Mouse (Mus musculus): Measurements from ENCODE around the gene Ndufs2. TPM values are rescaled to one million over a fixed set of nuclear protein-coding genes. Genes with fewer than 3 reads are reported as not detected.
A peak's percentile ranks its signal among the peaks of the same experiment; 100 is the strongest.

The Ndufs2 gene
- polyA plus RNA-seq, 1 experiment from 2014 or later, result 263 TPM

DNA sequence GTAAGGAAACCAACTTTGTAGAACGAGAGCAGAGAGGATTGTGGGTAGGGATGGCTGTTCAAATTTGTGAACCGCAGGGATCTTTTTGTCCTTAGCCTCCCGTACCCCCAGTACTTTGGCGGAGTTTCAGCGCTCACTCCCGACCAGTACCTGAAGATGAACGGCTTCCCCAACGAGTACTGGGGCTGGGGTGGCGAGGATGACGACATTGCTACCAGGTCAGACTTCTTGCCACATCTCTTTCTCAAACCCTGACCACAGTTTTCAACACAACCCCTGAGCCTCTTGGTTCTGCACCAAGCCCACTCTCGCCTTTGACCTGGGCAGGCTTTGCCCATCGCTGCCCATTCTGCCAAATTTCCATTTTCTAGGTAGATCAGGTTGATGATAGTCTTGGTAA, 23.0 kb upstream of the Ndufs2 start:
- Histone ChIP-seq H3K4me2 (replicated peaks; ENCODE audit: low read depth, low read length) (no peak overlapping the region), H3K36me3 (ENCODE audit: control insufficient read depth, insufficient read depth, low read length) (peaks cover 12% of the 10 kb centered on the region), H3K27ac (ENCODE audit: low read depth, low read length) (no peak overlapping the region), H3K9ac (ENCODE audit: low read depth, low read length) (no peak overlapping the region), H3K4me1 (replicated peaks; ENCODE audit: control insufficient read depth, insufficient read depth, low read length) (no peaks in the 10 kb centered on the region; the same call in 1 of the 2 replicates), H3K9me3 (ENCODE audit: control insufficient read depth, low read length) (no peaks in the 10 kb centered on the region), H3K4me3 (ENCODE audit: low read depth, low read length) (no peak overlapping the region), H3K27me3 (ENCODE audit: control insufficient read depth, insufficient read depth, low read length) (no peaks in the 10 kb centered on the region)
- DNase-seq (ENCODE audit: low spot score), result no peak
- whole genome bisulfite sequencing, result 93% methylated on average over 12 of the region's 12 CpGs
- ATAC-seq (ENCODE audit: low FRiP score), result no peak

DNA sequence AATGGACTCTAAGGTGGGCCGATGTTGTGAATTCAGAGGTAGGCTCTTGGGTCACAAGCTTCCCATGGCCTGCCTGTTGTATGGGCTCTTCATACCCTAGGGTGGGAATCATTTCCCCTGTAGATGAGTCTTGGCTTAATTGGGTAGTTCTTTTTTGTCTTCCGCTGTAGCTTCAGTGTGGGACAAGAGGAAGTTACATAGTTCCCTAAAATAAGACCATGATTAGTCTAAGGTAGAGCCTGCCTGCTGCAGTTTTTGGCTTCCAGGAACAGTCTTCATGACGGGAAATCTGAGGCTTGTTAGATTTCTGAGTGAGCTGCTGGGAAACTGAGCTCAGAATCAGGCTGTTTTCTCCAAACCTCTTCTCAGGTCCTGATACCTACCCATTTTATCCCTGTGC, 20.9 kb upstream of the Ndufs2 start:
- DNase-seq (ENCODE audit: low spot score), result no peak
- Histone ChIP-seq H3K4me3 (ENCODE audit: low read depth, low read length) (no peak overlapping the region), H3K36me3 (ENCODE audit: control insufficient read depth, insufficient read depth, low read length) (peaks cover 5% of the 10 kb centered on the region; the same call in 1 of the 2 replicates), H3K4me1 (replicated peaks; ENCODE audit: control insufficient read depth, insufficient read depth, low read length) (no peaks in the 10 kb centered on the region; the same call in 1 of the 2 replicates), H3K9ac (ENCODE audit: low read depth, low read length) (no peak overlapping the region), H3K27me3 (ENCODE audit: control insufficient read depth, insufficient read depth, low read length) (no peaks in the 10 kb centered on the region), H3K9me3 (ENCODE audit: control insufficient read depth, low read length) (no peaks in the 10 kb centered on the region), H3K4me2 (replicated peaks; ENCODE audit: low read depth, low read length) (no peak overlapping the region), H3K27ac (ENCODE audit: low read depth, low read length) (no peak overlapping the region)
- 92% methylated on average over 3 of the region's 3 CpGs for WGBS
- ATAC-seq (ENCODE audit: low FRiP score), result no peak

DNA sequence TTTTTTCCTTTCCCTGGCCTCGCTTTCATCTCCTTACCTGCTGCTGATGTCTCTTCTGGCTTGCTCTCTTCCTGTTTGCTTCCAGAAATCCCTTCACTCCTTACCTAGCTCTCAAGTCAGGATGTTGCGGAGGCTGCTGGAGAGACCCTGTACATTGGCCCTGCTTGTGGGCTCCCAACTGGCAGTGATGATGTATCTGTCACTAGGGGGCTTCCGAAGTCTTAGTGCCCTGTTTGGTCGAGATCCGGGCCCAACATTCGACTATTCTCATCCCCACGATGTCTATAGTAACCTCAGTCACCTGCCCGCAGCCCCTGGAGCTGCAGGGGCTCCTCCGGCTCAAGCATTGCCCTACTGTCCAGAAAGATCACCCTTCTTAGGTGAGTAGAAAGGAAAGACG, 20.4 kb upstream of the Ndufs2 start:
- no peak for DNase-seq (ENCODE audit: low spot score)
- 68% methylated on average over 10 of the region's 10 CpGs for whole genome bisulfite sequencing
- H3K4me2 ChIP-seq (replicated peaks; ENCODE audit: low read depth, low read length), result no peak overlapping the region
- no peak overlapping the region for H3K9ac ChIP-seq (ENCODE audit: low read depth, low read length)
- H3K27ac ChIP-seq (ENCODE audit: low read depth, low read length), result no peak overlapping the region
- no peak for ATAC-seq (ENCODE audit: low FRiP score)
- no peaks in the 10 kb centered on the region; the same call in 1 of the 2 replicates for H3K4me1 ChIP-seq (replicated peaks; ENCODE audit: control insufficient read depth, insufficient read depth, low read length)
- no peaks in the 10 kb centered on the region for H3K27me3 ChIP-seq (ENCODE audit: control insufficient read depth, insufficient read depth, low read length)
- H3K9me3 ChIP-seq (ENCODE audit: control insufficient read depth, low read length), result no peaks in the 10 kb centered on the region
- H3K36me3 ChIP-seq (ENCODE audit: control insufficient read depth, insufficient read depth, low read length), result peaks cover 5% of the 10 kb centered on the region; the same call in 1 of the 2 replicates
- no peak overlapping the region for H3K4me3 ChIP-seq (ENCODE audit: low read depth, low read length)

DNA sequence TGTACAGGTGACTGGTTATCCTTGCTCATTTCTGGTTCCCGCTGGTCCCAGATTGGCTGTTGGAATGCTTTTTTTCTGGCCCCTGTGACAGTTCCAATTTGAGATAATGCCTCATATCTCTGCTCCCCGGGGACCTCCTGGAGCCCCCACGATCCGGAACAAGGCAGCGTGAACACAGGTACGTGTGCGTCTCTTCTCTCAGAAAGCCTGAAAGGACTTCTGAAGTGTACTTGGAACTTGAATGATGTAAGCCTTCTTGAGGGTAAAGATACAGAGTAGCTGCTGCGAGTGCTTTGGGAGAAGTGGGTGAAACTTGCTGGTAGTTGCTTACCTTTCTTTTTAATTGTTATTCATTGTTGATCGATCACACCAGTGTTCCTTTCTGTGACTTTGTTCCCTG, 20.0 kb upstream of the Ndufs2 start:
- Histone ChIP-seq H3K4me1 (replicated peaks; ENCODE audit: control insufficient read depth, insufficient read depth, low read length) (no peaks in the 10 kb centered on the region; the same call in 1 of the 2 replicates), H3K36me3 (ENCODE audit: control insufficient read depth, insufficient read depth, low read length) (peaks cover 5% of the 10 kb centered on the region; the same call in 1 of the 2 replicates), H3K27ac (ENCODE audit: low read depth, low read length) (no peak overlapping the region), H3K4me2 (replicated peaks; ENCODE audit: low read depth, low read length) (peak overlapping the region; percentile 97), H3K9ac (ENCODE audit: low read depth, low read length) (no peak overlapping the region), H3K4me3 (ENCODE audit: low read depth, low read length) (peak overlapping the region; percentile 89), H3K27me3 (ENCODE audit: control insufficient read depth, insufficient read depth, low read length) (no peaks in the 10 kb centered on the region), H3K9me3 (ENCODE audit: control insufficient read depth, low read length) (no peaks in the 10 kb centered on the region)
- 65% methylated on average over 9 of the region's 9 CpGs for WGBS
- DNase-seq (ENCODE audit: low spot score), result no peak
- no peak for ATAC-seq (ENCODE audit: low FRiP score)

DNA sequence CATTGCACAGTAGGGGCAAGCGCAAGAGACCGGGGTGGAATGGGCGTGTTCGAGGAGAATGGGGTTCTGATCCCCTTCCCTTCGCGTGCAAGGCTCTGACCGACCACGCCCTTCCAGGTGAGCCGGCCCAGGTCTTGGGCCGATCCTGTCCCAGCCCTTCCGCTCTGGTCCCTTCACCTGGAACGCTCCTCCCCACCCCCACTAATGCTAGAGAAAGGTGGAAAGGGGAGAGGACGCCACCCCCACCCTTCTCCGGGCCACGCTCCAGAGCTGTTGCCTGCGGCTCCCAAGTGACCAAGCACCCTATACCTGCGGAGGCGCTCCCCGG, 19.3 kb upstream of the Ndufs2 start:
- under 1% methylated on average over 19 of the region's 19 CpGs for WGBS
- no peak overlapping the region for H3K27ac ChIP-seq (ENCODE audit: low read depth, low read length)
- H3K27me3 ChIP-seq (ENCODE audit: control insufficient read depth, insufficient read depth, low read length), result no peaks in the 10 kb centered on the region
- H3K4me2 ChIP-seq (replicated peaks; ENCODE audit: low read depth, low read length), result peak overlapping the region; percentile 97
- peak overlapping the region; percentile 84 for H3K9ac ChIP-seq (ENCODE audit: low read depth, low read length)
- no peaks in the 10 kb centered on the region for H3K9me3 ChIP-seq (ENCODE audit: control insufficient read depth, low read length)
- peak overlapping the region; percentile 89 for H3K4me3 ChIP-seq (ENCODE audit: low read depth, low read length)
- H3K36me3 ChIP-seq (ENCODE audit: control insufficient read depth, insufficient read depth, low read length), result peaks cover 5% of the 10 kb centered on the region; the same call in 1 of the 2 replicates
- H3K4me1 ChIP-seq (replicated peaks; ENCODE audit: control insufficient read depth, insufficient read depth, low read length), result no peaks in the 10 kb centered on the region; the same call in 1 of the 2 replicates
- ATAC-seq (ENCODE audit: low FRiP score) (peak; percentile 80), DNase-seq (ENCODE audit: low spot score) (no peak)

DNA sequence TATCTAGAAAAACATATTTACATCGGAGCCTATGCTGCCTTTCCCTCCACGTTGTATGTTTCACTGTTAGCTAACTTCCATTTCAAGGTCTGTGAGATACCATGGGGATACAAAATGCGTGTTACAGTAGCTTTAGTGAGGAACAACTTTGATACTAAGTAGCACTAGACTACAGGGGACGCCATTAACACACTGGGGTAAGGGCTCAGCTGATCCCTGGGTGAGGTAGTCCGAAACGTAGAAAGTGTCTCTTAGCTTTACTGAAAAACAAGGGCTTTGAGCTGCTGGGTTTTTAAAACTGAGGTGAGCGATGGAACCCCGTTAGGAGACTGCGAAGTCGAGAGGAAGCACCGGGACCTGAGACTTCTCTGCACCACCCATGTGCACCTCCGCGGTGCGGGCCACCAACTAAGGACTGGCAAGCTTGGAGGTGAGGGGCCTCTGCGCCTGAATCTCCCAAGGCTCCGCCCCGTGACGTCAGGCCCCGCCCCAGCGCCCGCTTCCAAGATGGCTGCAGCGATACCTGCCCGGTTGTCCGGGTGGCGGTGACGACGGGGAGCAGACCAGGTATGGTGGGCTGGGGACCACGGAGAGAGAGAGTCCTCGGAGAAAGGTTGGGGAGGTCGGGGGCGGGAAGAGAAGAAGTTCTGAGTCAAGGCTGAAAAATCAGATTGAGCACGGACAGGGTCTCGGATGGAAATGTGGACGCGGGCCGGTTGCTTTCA, 18.8 kb upstream of the Ndufs2 start, which contains the start of gene B4galt3:
Gene B4galt3 (plus strand): TSS at position 481 of the 725 bp plus-strand sequence.
- Histone ChIP-seq H3K4me2 (replicated peaks; ENCODE audit: low read depth, low read length) (peak within 1 kb of the TSS; percentile 97), H3K27me3 (ENCODE audit: control insufficient read depth, insufficient read depth, low read length) (no peaks in the 10 kb centered on the region), H3K4me1 (replicated peaks; ENCODE audit: control insufficient read depth, insufficient read depth, low read length) (no peaks in the 10 kb centered on the region; the same call in 1 of the 2 replicates), H3K27ac (ENCODE audit: low read depth, low read length) (no peak within 1 kb of the TSS), H3K9me3 (ENCODE audit: control insufficient read depth, low read length) (no peaks in the 10 kb centered on the region), H3K9ac (ENCODE audit: low read depth, low read length) (peak within 1 kb of the TSS; percentile 84), H3K36me3 (ENCODE audit: control insufficient read depth, insufficient read depth, low read length) (peaks cover 5% of the 10 kb centered on the region; the same call in 1 of the 2 replicates), H3K4me3 (ENCODE audit: low read depth, low read length) (peak within 1 kb of the TSS; percentile 89)
- peak; percentile 96 for ATAC-seq (ENCODE audit: low FRiP score)
- 2% methylated on average over 36 of the region's 36 CpGs for WGBS
- peak; percentile 95 for DNase-seq (ENCODE audit: low spot score)

DNA sequence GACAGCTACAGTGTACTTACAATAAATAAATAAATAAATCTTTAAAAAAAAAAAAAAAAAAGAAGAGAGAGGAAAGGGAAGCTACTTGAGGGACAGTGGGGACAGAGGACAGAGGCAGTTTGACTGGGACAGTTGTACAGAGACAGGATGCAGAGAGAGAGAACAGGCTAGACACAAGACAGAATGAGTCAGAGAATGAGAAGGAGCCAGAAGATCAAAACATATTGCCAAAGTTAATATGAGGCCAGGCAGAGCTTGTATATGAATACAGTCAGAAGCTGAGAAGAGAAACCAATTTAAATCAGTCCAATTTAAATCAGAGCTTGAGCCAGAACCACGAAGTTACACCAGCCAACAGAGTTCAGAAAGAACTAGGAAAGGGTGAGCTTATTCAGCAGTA, 17.2 kb upstream of the Ndufs2 start:
- no peaks in the 10 kb centered on the region for H3K27me3 ChIP-seq (ENCODE audit: control insufficient read depth, insufficient read depth, low read length)
- no peak for ATAC-seq (ENCODE audit: low FRiP score)
- WGBS, result 69% methylated on average over 1 of the region's 1 CpGs
- H3K27ac ChIP-seq (ENCODE audit: low read depth, low read length), result no peak overlapping the region
- H3K36me3 ChIP-seq (ENCODE audit: control insufficient read depth, insufficient read depth, low read length), result no peaks in the 10 kb centered on the region
- no peaks in the 10 kb centered on the region for H3K9me3 ChIP-seq (ENCODE audit: control insufficient read depth, low read length)
- no peak overlapping the region for H3K4me3 ChIP-seq (ENCODE audit: low read depth, low read length)
- H3K4me2 ChIP-seq (replicated peaks; ENCODE audit: low read depth, low read length), result no peak overlapping the region
- no peaks in the 10 kb centered on the region; the same call in 1 of the 2 replicates for H3K4me1 ChIP-seq (replicated peaks; ENCODE audit: control insufficient read depth, insufficient read depth, low read length)
- H3K9ac ChIP-seq (ENCODE audit: low read depth, low read length), result no peak overlapping the region
- no peak for DNase-seq (ENCODE audit: low spot score)

DNA sequence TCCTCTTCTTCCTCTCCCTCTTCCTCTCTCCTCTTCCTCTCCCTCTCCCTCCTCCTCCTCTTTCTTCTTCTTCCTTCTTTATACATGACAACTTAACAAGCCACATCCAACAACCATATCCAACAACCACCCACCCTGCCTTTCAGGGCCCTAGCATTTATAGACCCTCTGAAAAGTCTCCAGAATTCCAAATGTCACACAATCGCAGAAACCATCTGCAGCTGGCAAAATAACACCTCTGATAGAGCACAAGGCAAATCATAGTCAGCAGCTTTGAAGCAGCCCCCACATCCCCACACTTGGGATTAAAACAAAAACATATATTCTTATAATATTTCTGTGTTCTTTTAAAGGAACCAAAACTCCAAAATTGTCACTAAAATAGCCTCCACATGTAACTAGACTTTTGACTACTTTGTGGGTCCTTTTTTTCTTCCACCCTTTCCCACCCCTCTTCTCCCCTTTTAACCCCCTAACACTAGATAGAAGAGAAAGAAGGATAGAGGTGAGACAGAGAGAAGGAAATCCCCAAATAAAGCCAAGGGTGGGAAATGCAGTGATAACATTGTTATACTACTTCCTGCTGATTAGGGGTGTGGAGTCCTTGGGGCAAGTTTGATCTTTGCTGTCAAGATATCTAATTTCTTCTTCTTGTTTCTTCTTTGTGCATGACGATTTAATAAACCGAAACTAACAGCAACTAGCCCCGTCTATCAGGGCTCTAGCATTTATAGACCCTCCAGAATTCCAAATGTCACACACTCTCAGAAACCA, 15.0 kb upstream of the Ndufs2 start:
- no peak overlapping the region for H3K4me3 ChIP-seq (ENCODE audit: low read depth, low read length)
- no peak overlapping the region for H3K4me2 ChIP-seq (replicated peaks; ENCODE audit: low read depth, low read length)
- H3K36me3 ChIP-seq (ENCODE audit: control insufficient read depth, insufficient read depth, low read length), result no peaks in the 10 kb centered on the region
- DNase-seq (ENCODE audit: low spot score) (no peak), ATAC-seq (ENCODE audit: low FRiP score) (no peak)
- no peaks in the 10 kb centered on the region for H3K27me3 ChIP-seq (ENCODE audit: control insufficient read depth, insufficient read depth, low read length)
- no peaks in the 10 kb centered on the region for H3K9me3 ChIP-seq (ENCODE audit: control insufficient read depth, low read length)
- no peak overlapping the region for H3K9ac ChIP-seq (ENCODE audit: low read depth, low read length)
- WGBS, result 78% methylated on average over 4 of the region's 4 CpGs
- H3K27ac ChIP-seq (ENCODE audit: low read depth, low read length), result no peak overlapping the region
- H3K4me1 ChIP-seq (replicated peaks; ENCODE audit: control insufficient read depth, insufficient read depth, low read length), result no peaks in the 10 kb centered on the region; the same call in 1 of the 2 replicates
